In genomic region chr2:137247931-137248330, GRCm38 (mm10) we compare ENCODE assay signal across 26 mouse cellular contexts.
DNase-seq lines count a peak whose midpoint lies in the region; ATAC-seq and TF ChIP-seq lines count a peak whose summit lies in the region.
"Had no signal": no experiment of that assay in that cellular context is flagged by ENCODE, and none has a peak within 500 bp of the region (broad histone marks: within the 10 kb centered on the region; RNA-seq: fewer than 3 reads in every experiment).

No protein-coding gene starts in this region.

- no peak overlapping the region for H3K4me3 ChIP-seq in forebrain, embryonic 14.5 days (ENCODE audit: low read depth, low read length)
- no peak overlapping the region for H3K4me3 ChIP-seq in forebrain, embryonic 15.5 days
- no peak overlapping the region for H3K4me3 ChIP-seq in embryonic facial prominence, embryonic 12.5 days
- no peak overlapping the region for H3K4me3 ChIP-seq in limb, embryonic 11.5 days (ENCODE audit: low read depth, low read length)
- no peak overlapping the region for H3K4me3 ChIP-seq in heart, embryonic 11.5 days (ENCODE audit: low read depth, low read length)
- H3K4me3 ChIP-seq: gastrocnemius, adult 2 months; heart, embryonic 10.5 days; hindbrain, embryonic 15.5 days; intestine, embryonic 15.5 days; liver, embryonic 13.5 days; lung, embryonic 15.5 days; megakaryocyte, embryonic 14.5 days; midbrain, embryonic 13.5 days; neural tube, embryonic 12.5 days had no signal

- no peak for TF ChIP-seq CTCF in brain, embryonic 14.5 days (IDR thresholded peaks at IDR 0.05; ENCODE audit: borderline replicate concordance, extremely low read depth, insufficient read depth, insufficient read length)

- H3K9ac ChIP-seq in forebrain, embryonic 14.5 days (ENCODE audit: low read length), result no peak overlapping the region
- H3K9ac ChIP-seq in forebrain, embryonic 15.5 days (replicated peaks), result no peak overlapping the region
- no peak overlapping the region for H3K9ac ChIP-seq in embryonic facial prominence, embryonic 12.5 days
- no peak overlapping the region for H3K9ac ChIP-seq in limb, embryonic 11.5 days (ENCODE audit: low read length)
- H3K9ac ChIP-seq in heart, embryonic 11.5 days (ENCODE audit: low read depth, low read length), result no peak overlapping the region
- H3K9ac ChIP-seq: forebrain, postnatal 0 days; hindbrain, embryonic 15.5 days; intestine, embryonic 15.5 days; liver, embryonic 13.5 days; lung, embryonic 15.5 days; midbrain, embryonic 13.5 days; neural tube, embryonic 12.5 days had no signal

- ATAC-seq in forebrain, embryonic 14.5 days, result no peak
- ATAC-seq in forebrain, embryonic 15.5 days (replicated peaks), result no peak
- no peak for ATAC-seq in embryonic facial prominence, embryonic 12.5 days (ENCODE audit: insufficient number of reproducible peaks, insufficient read depth, low FRiP score, low TSS enrichment)
- ATAC-seq in limb, embryonic 11.5 days (ENCODE audit: insufficient number of reproducible peaks, low FRiP score, low TSS enrichment, low read depth), result peak; percentile 73
- ATAC-seq in heart, embryonic 11.5 days (replicated peaks; ENCODE audit: insufficient number of reproducible peaks, low FRiP score, low TSS enrichment), result no peak
- ATAC-seq: forebrain, postnatal 0 days; intestine, embryonic 15.5 days; midbrain, embryonic 13.5 days had no signal

- no peaks in the 10 kb centered on the region for H3K9me3 ChIP-seq in forebrain, embryonic 14.5 days (replicated peaks; ENCODE audit: control insufficient read depth, low read length)
- H3K9me3 ChIP-seq in forebrain, embryonic 15.5 days, result no peaks in the 10 kb centered on the region
- H3K9me3 ChIP-seq in embryonic facial prominence, embryonic 12.5 days, result no peaks in the 10 kb centered on the region
- H3K9me3 ChIP-seq in limb, embryonic 11.5 days (ENCODE audit: control insufficient read depth, low read length), result no peaks in the 10 kb centered on the region
- no peaks in the 10 kb centered on the region for H3K9me3 ChIP-seq in heart, embryonic 11.5 days (replicated peaks; ENCODE audit: control insufficient read depth, low read length)
- H3K9me3 ChIP-seq: heart, embryonic 10.5 days; hindbrain, embryonic 15.5 days; intestine, embryonic 15.5 days; liver, embryonic 13.5 days; lung, embryonic 15.5 days; midbrain, embryonic 13.5 days; neural tube, embryonic 12.5 days had no signal

- H3K4me1 ChIP-seq in forebrain, embryonic 14.5 days (ENCODE audit: control insufficient read depth, insufficient read depth, low read length), result peaks cover 4% of the 10 kb centered on the region
- peaks cover 9% of the 10 kb centered on the region; the same call in 1 of the 2 replicates for H3K4me1 ChIP-seq in forebrain, embryonic 15.5 days
- H3K4me1 ChIP-seq in embryonic facial prominence, embryonic 12.5 days, result peaks cover 18% of the 10 kb centered on the region
- H3K4me1 ChIP-seq in limb, embryonic 11.5 days (ENCODE audit: control insufficient read depth, insufficient read depth, low read length), result peaks cover 27% of the 10 kb centered on the region
- no peaks in the 10 kb centered on the region for H3K4me1 ChIP-seq in heart, embryonic 11.5 days (ENCODE audit: control insufficient read depth, insufficient read depth, low read length)
- H3K4me1 ChIP-seq: hindbrain, embryonic 15.5 days; intestine, embryonic 15.5 days; liver, embryonic 13.5 days; megakaryocyte, embryonic 14.5 days; midbrain, embryonic 13.5 days; neural tube, embryonic 12.5 days had no signal

- no peak for TF ChIP-seq POLR2A in brain, embryonic 14.5 days (IDR thresholded peaks at IDR 0.05; ENCODE audit: borderline replicate concordance, extremely low read depth, insufficient read depth, insufficient read length, poor library complexity, severe bottlenecking)

- no peaks in the 10 kb centered on the region for H3K36me3 ChIP-seq in forebrain, embryonic 14.5 days (ENCODE audit: control insufficient read depth, insufficient read depth, low read length)
- H3K36me3 ChIP-seq in forebrain, embryonic 15.5 days, result no peaks in the 10 kb centered on the region
- H3K36me3 ChIP-seq in embryonic facial prominence, embryonic 12.5 days, result no peaks in the 10 kb centered on the region
- no peaks in the 10 kb centered on the region for H3K36me3 ChIP-seq in limb, embryonic 11.5 days (ENCODE audit: control insufficient read depth, insufficient read depth, low read length)
- H3K36me3 ChIP-seq in heart, embryonic 11.5 days (ENCODE audit: control insufficient read depth, insufficient read depth, low read length), result no peaks in the 10 kb centered on the region
- H3K36me3 ChIP-seq: heart, embryonic 10.5 days; hindbrain, embryonic 15.5 days; intestine, embryonic 15.5 days; liver, embryonic 13.5 days; lung, embryonic 15.5 days; midbrain, embryonic 13.5 days; neural tube, embryonic 12.5 days had no signal

- H3K27ac ChIP-seq in forebrain, embryonic 14.5 days (ENCODE audit: low read depth, low read length), result no peak overlapping the region
- no peak overlapping the region for H3K27ac ChIP-seq in forebrain, embryonic 15.5 days (replicated peaks)
- peak overlapping the region; percentile 19; the same call in 1 of the 2 replicates for H3K27ac ChIP-seq in embryonic facial prominence, embryonic 12.5 days
- H3K27ac ChIP-seq in limb, embryonic 11.5 days (replicated peaks; ENCODE audit: low read depth, low read length), result no peak overlapping the region
- no peak overlapping the region for H3K27ac ChIP-seq in heart, embryonic 11.5 days (ENCODE audit: low read depth, low read length)
- H3K27ac ChIP-seq: gastrocnemius, adult 2 months; heart, embryonic 10.5 days; hindbrain, embryonic 15.5 days; intestine, embryonic 15.5 days; liver, embryonic 13.5 days; lung, embryonic 15.5 days; midbrain, embryonic 13.5 days; neural tube, embryonic 12.5 days had no signal

- 19% methylated on average over 7 of the region's 7 CpGs for WGBS in forebrain, embryonic 14.5 days
- 29% methylated on average over 7 of the region's 7 CpGs for WGBS in forebrain, embryonic 15.5 days
- WGBS in embryonic facial prominence, embryonic 12.5 days, result 11% methylated on average over 7 of the region's 7 CpGs
- WGBS in limb, embryonic 11.5 days, result 12% methylated on average over 7 of the region's 7 CpGs
- 66% methylated on average over 7 of the region's 7 CpGs for WGBS in heart, embryonic 11.5 days (ENCODE audit: insufficient replicate concordance)

- no peaks in the 10 kb centered on the region for H3K27me3 ChIP-seq in forebrain, embryonic 14.5 days (replicated peaks; ENCODE audit: control insufficient read depth, insufficient read depth, low read length)
- H3K27me3 ChIP-seq in forebrain, embryonic 15.5 days, result no peaks in the 10 kb centered on the region
- H3K27me3 ChIP-seq in embryonic facial prominence, embryonic 12.5 days, result no peaks in the 10 kb centered on the region
- no peaks in the 10 kb centered on the region for H3K27me3 ChIP-seq in limb, embryonic 11.5 days (ENCODE audit: control insufficient read depth, insufficient read depth, low read length)
- H3K27me3 ChIP-seq in heart, embryonic 11.5 days (ENCODE audit: control insufficient read depth, insufficient read depth, low read length), result no peaks in the 10 kb centered on the region
- H3K27me3 ChIP-seq: hindbrain, embryonic 15.5 days; intestine, embryonic 15.5 days; liver, embryonic 13.5 days; lung, embryonic 15.5 days; megakaryocyte, embryonic 14.5 days; neural tube, embryonic 12.5 days had no signal

- peak; percentile 29 for DNase-seq in forebrain, embryonic 14.5 days (ENCODE audit: low spot score)
- DNase-seq in brain, embryonic 14.5 days (ENCODE audit: low read depth), result peak; percentile 57
- DNase-seq in limb, embryonic 11.5 days (ENCODE audit: low spot score), result peak; percentile 65
- DNase-seq in heart, adult 8-10 months (ENCODE audit: low spot score), result no peak
- DNase-seq in cerebellum, adult 18-20 months, result no peak
- DNase-seq: adrenal gland, postnatal 25 days; cerebellum, adult 11-12 months; cerebellum, postnatal 14 days; forebrain, postnatal 0 days; gastrocnemius, adult 2 months; kidney, adult 9 months; kidney, postnatal 4 days; layer of hippocampus, adult 9-11 months; liver, embryonic 13.5 days; lung, postnatal 36 days; thymus, postnatal 36 days had no signal

- H3K4me2 ChIP-seq in forebrain, embryonic 14.5 days (ENCODE audit: low read length), result no peak overlapping the region
- H3K4me2 ChIP-seq in forebrain, embryonic 15.5 days (replicated peaks), result no peak overlapping the region
- peak overlapping the region; percentile 22; the same call in 1 of the 2 replicates for H3K4me2 ChIP-seq in embryonic facial prominence, embryonic 12.5 days (replicated peaks)
- no peak overlapping the region for H3K4me2 ChIP-seq in limb, embryonic 11.5 days (ENCODE audit: low read depth, severe bottlenecking)
- H3K4me2 ChIP-seq in heart, embryonic 11.5 days, result no peak overlapping the region
- H3K4me2 ChIP-seq: hindbrain, embryonic 15.5 days; intestine, embryonic 15.5 days; liver, embryonic 13.5 days; lung, embryonic 15.5 days; midbrain, embryonic 13.5 days; neural tube, embryonic 12.5 days had no signal

Comparison
In these comparisons a context has a peak if more than half of its experiments do, and no peak if none do; other contexts are left out.
1. DNase-seq: peak in forebrain, embryonic 14.5 days (single experiment), brain, embryonic 14.5 days (single experiment) and limb, embryonic 11.5 days (single experiment); none in heart, adult 8-10 months (single experiment) and cerebellum, adult 18-20 months (0 of 2).